Mouse (Mus musculus): ENCODE measurements around the gene Gm21970.

- TF ChIP-seq GATA1 (IDR thresholded peaks at IDR 0.05; ENCODE audit: borderline replicate concordance, low read length): no peak
- TF ChIP-seq FLI1 (IDR thresholded peaks at IDR 0.05; ENCODE audit: low read length): no peak
Observed at GRCm38 (mm10) chr16:91376701-91377100, 14.8 kb upstream of the Gm21970 start.

Data from megakaryocyte, embryonic 14.5 days (primary cell).